Mouse (Mus musculus): ENCODE measurements around the gene Ttk. TPM values are rescaled to one million over a fixed set of nuclear protein-coding genes. Genes with fewer than 3 reads are reported as not detected.
A peak's percentile ranks its signal among the peaks of the same experiment; 100 is the strongest.

Gene Ttk
- polyA plus RNA-seq (2015; fragmentation: Nextera tagmentation; extraction: Ambion mirVana): 6.4 and 8.8 TPM in 2 replicates

GRCm38 (mm10) chr9:83833811-83834747, at the start of gene Ttk:
Gene Ttk, plus strand, starts transcription at chr9:83834689.
- H3K9me3 ChIP-seq: no peaks in the 10 kb centered on the region
- WGBS: under 1% methylated on average over 38 of the region's 38 CpGs
- H3K9ac ChIP-seq: peak within 1 kb of the TSS; percentile 70
- H3K27ac ChIP-seq (replicated peaks): peak within 1 kb of the TSS; percentile 94
- peaks cover 6% of the 10 kb centered on the region for H3K4me1 ChIP-seq (replicated peaks)
- ATAC-seq (ENCODE audit: low FRiP score, low read depth): peak; percentile 99
- peak within 1 kb of the TSS; percentile 55 for H3K4me3 ChIP-seq
- H3K27me3 ChIP-seq: no peaks in the 10 kb centered on the region
- peak within 1 kb of the TSS; percentile 83 for H3K4me2 ChIP-seq
- no peaks in the 10 kb centered on the region for H3K36me3 ChIP-seq

- WGBS: 79% methylated on average over 1 of the region's 1 CpGs
- Histone ChIP-seq H3K27me3 (no peaks in the 10 kb centered on the region), H3K9me3 (no peaks in the 10 kb centered on the region), H3K4me3 (no peak overlapping the region), H3K4me2 (no peak overlapping the region), H3K4me1 (replicated peaks) (no peaks in the 10 kb centered on the region), H3K27ac (replicated peaks) (no peak overlapping the region), H3K36me3 (peaks cover 52% of the 10 kb centered on the region), H3K9ac (no peak overlapping the region)
- ATAC-seq (ENCODE audit: low FRiP score, low read depth): no peak
Observed at GRCm38 (mm10) chr9:83785501-83785900, 49.0 kb upstream of the Ttk start.

- 96% methylated on average over 6 of the region's 6 CpGs for WGBS
- no peak overlapping the region for H3K9ac ChIP-seq
- H3K4me2 ChIP-seq: no peak overlapping the region
- H3K27ac ChIP-seq (replicated peaks): no peak overlapping the region
- no peaks in the 10 kb centered on the region for H3K27me3 ChIP-seq
- ATAC-seq (ENCODE audit: low FRiP score, low read depth): no peak
- no peaks in the 10 kb centered on the region for H3K4me1 ChIP-seq (replicated peaks)
- H3K4me3 ChIP-seq: no peak overlapping the region
- no peaks in the 10 kb centered on the region for H3K9me3 ChIP-seq
- peaks cover 29% of the 10 kb centered on the region for H3K36me3 ChIP-seq
Observed at GRCm38 (mm10) chr9:83789326-83789725, 45.2 kb upstream of the Ttk start.

GRCm38 (mm10) chr9:83796875-83797274, 37.6 kb upstream of the Ttk start:
- H3K4me1 ChIP-seq (replicated peaks): peaks cover 11% of the 10 kb centered on the region; the same call in 1 of the 2 replicates
- H3K4me2 ChIP-seq: no peak overlapping the region
- ATAC-seq (ENCODE audit: low FRiP score, low read depth): no peak
- H3K27me3 ChIP-seq: no peaks in the 10 kb centered on the region
- no peak overlapping the region for H3K4me3 ChIP-seq
- H3K27ac ChIP-seq (replicated peaks): no peak overlapping the region
- no peaks in the 10 kb centered on the region for H3K9me3 ChIP-seq
- H3K36me3 ChIP-seq: no peaks in the 10 kb centered on the region
- 94% methylated on average over 7 of the region's 7 CpGs for WGBS
- no peak overlapping the region for H3K9ac ChIP-seq

- Histone ChIP-seq H3K9ac (no peak overlapping the region), H3K4me3 (no peak overlapping the region), H3K4me1 (replicated peaks) (peaks cover 20% of the 10 kb centered on the region), H3K27me3 (no peaks in the 10 kb centered on the region), H3K9me3 (no peaks in the 10 kb centered on the region), H3K27ac (replicated peaks) (no peak overlapping the region), H3K36me3 (no peaks in the 10 kb centered on the region), H3K4me2 (no peak overlapping the region)
- 71% methylated on average over 8 of the region's 8 CpGs for WGBS
- ATAC-seq (ENCODE audit: low FRiP score, low read depth): no peak
Observed at GRCm38 (mm10) chr9:83797898-83798297, 36.6 kb upstream of the Ttk start.

GRCm38 (mm10) chr9:83804341-83804740, 30.1 kb upstream of the Ttk start:
- Histone ChIP-seq H3K9ac (peak overlapping the region; percentile 99; the same call in 1 of the 2 replicates), H3K27me3 (no peaks in the 10 kb centered on the region), H3K36me3 (no peaks in the 10 kb centered on the region), H3K9me3 (no peaks in the 10 kb centered on the region), H3K4me1 (replicated peaks) (peaks cover 35% of the 10 kb centered on the region), H3K4me2 (peak overlapping the region; percentile 79), H3K4me3 (peak overlapping the region; percentile 97), H3K27ac (replicated peaks) (no peak overlapping the region)
- WGBS: 59% methylated on average over 13 of the region's 13 CpGs
- no peak for ATAC-seq (ENCODE audit: low FRiP score, low read depth)

- Histone ChIP-seq H3K9ac (peak overlapping the region; percentile 99), H3K4me3 (peak overlapping the region; percentile 97), H3K27me3 (no peaks in the 10 kb centered on the region), H3K27ac (replicated peaks) (peak overlapping the region; percentile 97), H3K4me1 (replicated peaks) (peaks cover 35% of the 10 kb centered on the region), H3K36me3 (no peaks in the 10 kb centered on the region), H3K4me2 (peak overlapping the region; percentile 79), H3K9me3 (no peaks in the 10 kb centered on the region)
- under 1% methylated on average over 37 of the region's 37 CpGs for WGBS
- ATAC-seq (ENCODE audit: low FRiP score, low read depth): peak; percentile 87
Observed at GRCm38 (mm10) chr9:83805164-83805976, 29.1 kb upstream of the Ttk start.

- H3K9me3 ChIP-seq: no peaks in the 10 kb centered on the region
- H3K36me3 ChIP-seq: no peaks in the 10 kb centered on the region
- H3K27me3 ChIP-seq: no peaks in the 10 kb centered on the region
- peak; percentile 93 for ATAC-seq (ENCODE audit: low FRiP score, low read depth)
- peak within 1 kb of the TSS; percentile 97 for H3K27ac ChIP-seq (replicated peaks)
- H3K4me1 ChIP-seq (replicated peaks): peaks cover 35% of the 10 kb centered on the region
- 2% methylated on average over 68 of the region's 71 CpGs for WGBS
- H3K4me3 ChIP-seq: peak within 1 kb of the TSS; percentile 97
- H3K9ac ChIP-seq: peak within 1 kb of the TSS; percentile 99
- H3K4me2 ChIP-seq: peak within 1 kb of the TSS; percentile 79
Observed at GRCm38 (mm10) chr9:83805977-83806815, 28.3 kb upstream of the Ttk start, which contains the start of gene Elovl4. Gene Elovl4, minus strand, starts transcription at chr9:83806277.

GRCm38 (mm10) chr9:83807562-83807961, 26.9 kb upstream of the Ttk start:
- no peak overlapping the region for H3K4me3 ChIP-seq
- no peaks in the 10 kb centered on the region for H3K36me3 ChIP-seq
- peaks cover 27% of the 10 kb centered on the region for H3K4me1 ChIP-seq (replicated peaks)
- WGBS: 7% methylated on average over 2 of the region's 2 CpGs
- no peak for ATAC-seq (ENCODE audit: low FRiP score, low read depth)
- H3K9ac ChIP-seq: no peak overlapping the region
- no peaks in the 10 kb centered on the region for H3K9me3 ChIP-seq
- no peaks in the 10 kb centered on the region for H3K27me3 ChIP-seq
- no peak overlapping the region for H3K27ac ChIP-seq (replicated peaks)
- no peak overlapping the region for H3K4me2 ChIP-seq

GRCm38 (mm10) chr9:83819188-83819587, 15.3 kb upstream of the Ttk start:
- no peaks in the 10 kb centered on the region for H3K9me3 ChIP-seq
- H3K4me1 ChIP-seq (replicated peaks): no peaks in the 10 kb centered on the region
- H3K36me3 ChIP-seq: no peaks in the 10 kb centered on the region
- H3K27me3 ChIP-seq: no peaks in the 10 kb centered on the region
- ATAC-seq (ENCODE audit: low FRiP score, low read depth): no peak
- H3K27ac ChIP-seq (replicated peaks): no peak overlapping the region
- H3K4me2 ChIP-seq: no peak overlapping the region
- H3K9ac ChIP-seq: no peak overlapping the region
- WGBS: 51% methylated on average over 7 of the region's 7 CpGs
- no peak overlapping the region for H3K4me3 ChIP-seq

- no peaks in the 10 kb centered on the region for H3K9me3 ChIP-seq
- ATAC-seq (ENCODE audit: low FRiP score, low read depth): no peak
- H3K27ac ChIP-seq (replicated peaks): no peak overlapping the region
- H3K36me3 ChIP-seq: no peaks in the 10 kb centered on the region
- H3K4me2 ChIP-seq: no peak overlapping the region
- no peak overlapping the region for H3K4me3 ChIP-seq
- H3K4me1 ChIP-seq (replicated peaks): no peaks in the 10 kb centered on the region
- no peak overlapping the region for H3K9ac ChIP-seq
- no peaks in the 10 kb centered on the region for H3K27me3 ChIP-seq
- WGBS: 94% methylated on average over 2 of the region's 2 CpGs
Observed at GRCm38 (mm10) chr9:83820976-83821375, 13.5 kb upstream of the Ttk start.

All from hindbrain, embryonic 15.5 days (tissue).